In genomic region chr7:24406528-24407344, GRCm38 (mm10) we compare ENCODE assay signal across 8 mouse cellular contexts. TPM values are rescaled to one million over a fixed set of nuclear protein-coding genes. Genes with fewer than 3 reads are reported as not detected.
DNase-seq lines count a peak whose midpoint lies in the region; ATAC-seq and TF ChIP-seq lines count a peak whose summit lies in the region.

No protein-coding gene starts in this region.

- H3K27ac ChIP-seq in gastrocnemius, adult 2 months, result peak overlapping the region; percentile 6; the same call in 1 of the 2 replicates
- H3K27ac ChIP-seq in intestine, embryonic 15.5 days, result no peak overlapping the region
- no peak overlapping the region for H3K27ac ChIP-seq in midbrain, embryonic 10.5 days (replicated peaks)
- H3K27ac ChIP-seq in spleen, adult 2 months (ENCODE audit: insufficient read depth, low read length), result peak overlapping the region; percentile 40

- no peak overlapping the region for H3K4me3 ChIP-seq in gastrocnemius, adult 2 months
- no peak overlapping the region for H3K4me3 ChIP-seq in intestine, embryonic 15.5 days (replicated peaks)
- no peak overlapping the region for H3K4me3 ChIP-seq in midbrain, embryonic 10.5 days
- no peak overlapping the region for H3K4me3 ChIP-seq in spleen, adult 2 months (ENCODE audit: extremely low read depth, insufficient read depth, insufficient read length)

- H3K4me1 ChIP-seq in intestine, embryonic 15.5 days (replicated peaks), result 0 out of 2 replicates have a peak, but pooled peaks cover under 1% of the 10 kb centered on the region
- H3K4me1 ChIP-seq in midbrain, embryonic 10.5 days, result no peaks in the 10 kb centered on the region
- no peaks in the 10 kb centered on the region for H3K4me1 ChIP-seq in spleen, adult 2 months (ENCODE audit: control insufficient read depth, insufficient read depth, insufficient read length)

- peaks cover 23% of the 10 kb centered on the region for H3K36me3 ChIP-seq in intestine, embryonic 15.5 days
- H3K36me3 ChIP-seq in midbrain, embryonic 10.5 days, result peaks cover 76% of the 10 kb centered on the region
- H3K36me3 ChIP-seq in spleen, adult 2 months (ENCODE audit: control insufficient read depth, insufficient read depth, low read length), result peaks cover 26% of the 10 kb centered on the region

- no peak overlapping the region for H3K4me2 ChIP-seq in intestine, embryonic 15.5 days (replicated peaks)

- DNase-seq in ovary, postnatal 14 days (ENCODE audit: low spot score), result peak; percentile 72
- DNase-seq in ovary, adult 18-20 months (ENCODE audit: low spot score), result no peak
- DNase-seq in cerebellum, adult 9-11 months, result peak; percentile 87
- DNase-seq in gastrocnemius, adult 2 months, result peak; percentile 68
- peak; percentile 42 to 57 for DNase-seq in left cerebral cortex, postnatal 36 days (ENCODE audit: low spot score in 2 of 2)
- peak; percentile 56 for DNase-seq in midbrain, embryonic 10.5 days (ENCODE audit: low spot score)
- peak; percentile 54 to 62 for DNase-seq in spleen, adult 2 months (ENCODE audit: low read depth in 1 of 2, low spot score in 2 of 2)

- peak; percentile 75 for ATAC-seq in intestine, embryonic 15.5 days

- intact Hi-C loops in gastrocnemius, adult 2 months (cut with DNase I), result loop anchor here (2.0 kb wide), 1 partner anchor 42 kb away; no protein-coding TSS in a partner anchor
- intact Hi-C loops in left cerebral cortex, postnatal 36 days (cut with DNase I), result no loop called here

- peak; percentile 88 for TF ChIP-seq CTCF in gastrocnemius, adult 2 months (IDR thresholded peaks at IDR 0.05)
- TF ChIP-seq CTCF in spleen, adult 2 months (IDR thresholded peaks at IDR 0.05; ENCODE audit: extremely low read depth, insufficient read depth, insufficient read length, insufficient replicate concordance), result peak; percentile 62; the same call in 1 of the 2 replicates

- no peaks in the 10 kb centered on the region for H3K9me3 ChIP-seq in intestine, embryonic 15.5 days
- H3K9me3 ChIP-seq in midbrain, embryonic 10.5 days (replicated peaks), result peaks cover 10% of the 10 kb centered on the region

- no peak for TF ChIP-seq POLR2A in spleen, adult 2 months (IDR thresholded peaks at IDR 0.05; ENCODE audit: low read depth, low read length)

- no peak overlapping the region for H3K9ac ChIP-seq in intestine, embryonic 15.5 days

- 42% methylated on average over 5 of the region's 5 CpGs for WGBS in intestine, embryonic 15.5 days
- WGBS in midbrain, embryonic 10.5 days, result 54% methylated on average over 5 of the region's 5 CpGs
- WGBS in spleen, adult 2 months, result 41% methylated on average over 5 of the region's 5 CpGs

- H3K27me3 ChIP-seq in intestine, embryonic 15.5 days (replicated peaks), result no peaks in the 10 kb centered on the region
- H3K27me3 ChIP-seq in midbrain, embryonic 10.5 days (ENCODE audit: low read depth, poor library complexity, severe bottlenecking), result no peaks in the 10 kb centered on the region
- no peaks in the 10 kb centered on the region for H3K27me3 ChIP-seq in spleen, adult 2 months (ENCODE audit: control insufficient read depth, insufficient read depth, low read length)

RNA-seq across cellular contexts. Expression of gene Smg9, which starts 7.3 kb away (rescaled TPM):
- 10 to 100 TPM in 1 of 2 experiments, 1 to 10 TPM in 1; 9.4 to 10.2 TPM for total RNA-seq in gastrocnemius, adult 2 months (2021)
- 19.6 and 21.8 TPM in 2 replicates for polyA plus RNA-seq in intestine, embryonic 15.5 days (2015; fragmentation: Nextera tagmentation; extraction: Ambion mirVana)
- total RNA-seq in left cerebral cortex, postnatal 36 days (2021), result 10 to 100 TPM; 39.6 to 51.1 TPM
- 29.0 and 34.1 TPM in 2 replicates for polyA plus RNA-seq in midbrain, embryonic 10.5 days (2016; fragmentation: Nextera tagmentation; extraction: Ambion mirVana)
- 55.7 and 83.3 TPM in 2 replicates for polyA plus RNA-seq in spleen, adult 2 months (2012; rRNA removed)

RNA-seq across cellular contexts. Expression of gene Kcnn4, which starts 36.7 kb away (rescaled TPM):
- total RNA-seq in gastrocnemius, adult 2 months (2021), result under 1 TPM; 0.25 to 0.64 TPM
- polyA plus RNA-seq in intestine, embryonic 15.5 days (2015; fragmentation: Nextera tagmentation; extraction: Ambion mirVana), result 2.7 and 3.4 TPM in 2 replicates
- total RNA-seq in left cerebral cortex, postnatal 36 days (2021), result under 1 TPM; 0.42 to 0.77 TPM
- 3.3 and 4.0 TPM in 2 replicates for polyA plus RNA-seq in midbrain, embryonic 10.5 days (2016; fragmentation: Nextera tagmentation; extraction: Ambion mirVana)
- 102 and 133 TPM in 2 replicates for polyA plus RNA-seq in spleen, adult 2 months (2012; rRNA removed)

RNA-seq across cellular contexts. Expression of gene Irgc1, which starts 45.4 kb away (rescaled TPM):
- not detected for total RNA-seq in gastrocnemius, adult 2 months (2021)
- not detected in 2 replicates for polyA plus RNA-seq in intestine, embryonic 15.5 days (2015; fragmentation: Nextera tagmentation; extraction: Ambion mirVana)
- total RNA-seq in left cerebral cortex, postnatal 36 days (2021), result under 1 TPM; 0.42 to 0.72 TPM
- not detected in 2 replicates for polyA plus RNA-seq in midbrain, embryonic 10.5 days (2016; fragmentation: Nextera tagmentation; extraction: Ambion mirVana)
- 6.5 and 19.9 TPM in 2 replicates for polyA plus RNA-seq in spleen, adult 2 months (2012; rRNA removed)

RNA-seq across cellular contexts. Expression of gene Plaur, which starts 55.5 kb away (rescaled TPM):
- 1 to 10 TPM in 1 of 2 experiments, under 1 TPM in 1; 0.89 to 1.3 TPM for total RNA-seq in gastrocnemius, adult 2 months (2021)
- 8.7 and 10.5 TPM in 2 replicates for polyA plus RNA-seq in intestine, embryonic 15.5 days (2015; fragmentation: Nextera tagmentation; extraction: Ambion mirVana)
- 1 to 10 TPM in 1 of 2 experiments, under 1 TPM in 1; 0.91 to 1.7 TPM for total RNA-seq in left cerebral cortex, postnatal 36 days (2021)
- 0.68 and 1.0 TPM in 2 replicates for polyA plus RNA-seq in midbrain, embryonic 10.5 days (2016; fragmentation: Nextera tagmentation; extraction: Ambion mirVana)
- polyA plus RNA-seq in spleen, adult 2 months (2012; rRNA removed), result 51.2 and 58.6 TPM in 2 replicates

RNA-seq across cellular contexts. Expression of gene Lypd5, which starts 57.7 kb away (rescaled TPM):
- total RNA-seq in gastrocnemius, adult 2 months (2021), result not detected
- polyA plus RNA-seq in intestine, embryonic 15.5 days (2015; fragmentation: Nextera tagmentation; extraction: Ambion mirVana), result not detected in 2 replicates
- not detected for total RNA-seq in left cerebral cortex, postnatal 36 days (2021)
- not detected in 2 replicates for polyA plus RNA-seq in midbrain, embryonic 10.5 days (2016; fragmentation: Nextera tagmentation; extraction: Ambion mirVana)
- polyA plus RNA-seq in spleen, adult 2 months (2012; rRNA removed), result not detected in 2 replicates

Comparison
In these comparisons a context has a peak if more than half of its experiments do, and no peak if none do; other contexts are left out.
1. H3K27ac ChIP-seq: peak in gastrocnemius, adult 2 months (single experiment) and spleen, adult 2 months (single experiment); none in intestine, embryonic 15.5 days (single experiment) and midbrain, embryonic 10.5 days (single experiment).
2. RNA of gene Kcnn4, which starts 36.7 kb away (polyA plus RNA-seq): 102 to 133 TPM in spleen, adult 2 months; 3.3 to 4.0 TPM in midbrain, embryonic 10.5 days and 2.7 to 3.4 TPM in intestine, embryonic 15.5 days; every median in the first group is over 10 times any median in the second.